Mouse (Mus musculus) embryonic facial prominence, embryonic 14.5 days (tissue): ENCODE measurements at regions not wholly inside any gene's neighbourhood (a gene's known extent, or its start where the extent isn't known, plus 50 kb on each side); places are given as distances from the start of the nearest gene placed in this dataset.
"Not testable (repeated sequence)": the region's sequence is repeated elsewhere in the genome, so short reads cannot be mapped to it uniquely, and the experiment has no call there.

Source experiments
- ATAC-seq: fragments of 200-750 bp; cut with Nextera tagmentation; 2 replicates; pipeline ENCODE4 v1.8.0; 2017; ENCODE audit warnings: low read depth, moderate number of reproducible peaks, moderate TSS enrichment
- DNase-seq: peaks from one replicate; pipeline ENCODE4 v3.0.0-alpha.2; 2015; ENCODE audit warnings: low spot score
- H3K27ac ChIP-seq: fragments of 300-500 bp; sonication (generic); replicated peaks from 2 replicates; pipeline ENCODE4 v1.5.1; 2014; ENCODE audit warnings: low read depth, mild to moderate bottlenecking, low read length, moderate library complexity
- H3K27me3 ChIP-seq: fragments of 300-500 bp; sonication (generic); replicated peaks from 2 replicates; pipeline ENCODE4 v1.6.1; 2014; ENCODE audit warnings: low read length; ENCODE audit not compliant: control insufficient read depth, insufficient read depth
- H3K36me3 ChIP-seq: fragments of 300-500 bp; sonication (generic); 2 replicates; pipeline ENCODE4 v1.6.1; 2014; ENCODE audit warnings: low read length, mixed read lengths; ENCODE audit not compliant: control insufficient read depth, insufficient read depth
- H3K4me1 ChIP-seq: fragments of 300-500 bp; sonication (generic); 2 replicates; pipeline ENCODE4 v1.6.1; 2014; ENCODE audit warnings: antibody characterized with exemption, low read length; ENCODE audit not compliant: control insufficient read depth, insufficient read depth
- H3K4me2 ChIP-seq: fragments of 300-500 bp; sonication (generic); 2 replicates; pipeline ENCODE4 v1.6.1; 2014; ENCODE audit warnings: low read depth, mild to moderate bottlenecking, low read length, moderate library complexity, mixed read lengths
- H3K4me3 ChIP-seq: fragments of 300-500 bp; sonication (generic); 2 replicates; pipeline ENCODE4 v1.5.1; 2014; ENCODE audit warnings: low read depth, mild to moderate bottlenecking, low read length
- H3K9ac ChIP-seq: fragments of 300-500 bp; sonication (generic); 2 replicates; pipeline ENCODE4 v1.6.1; 2014; ENCODE audit warnings: low read depth, mild to moderate bottlenecking, low read length, moderate library complexity, mixed read lengths
- H3K9me3 ChIP-seq: fragments of 300-500 bp; sonication (generic); 2 replicates; pipeline ENCODE4 v1.6.1; 2016; ENCODE audit warnings: low read length; ENCODE audit not compliant: control insufficient read depth
- WGBS: fragments of 180-500 bp; shearing (Covaris S2); extraction: QIAGEN DNeasy Blood & Tissue Kit; methylation state at CpG from one replicate; pipeline ENCODE4 v1.1.7; 2014; 5-methylcytosine and 5-hydroxymethylcytosine counted together

- no peaks in the 10 kb centered on the region for H3K9me3 ChIP-seq
- no peaks in the 10 kb centered on the region for H3K27me3 ChIP-seq
- H3K27ac ChIP-seq, result no peak overlapping the region
- no peak overlapping the region for H3K4me3 ChIP-seq
- no peak overlapping the region for H3K4me2 ChIP-seq
- no peaks in the 10 kb centered on the region for H3K36me3 ChIP-seq
- 88% methylated on average over 12 of the region's 12 CpGs for WGBS
- H3K4me1 ChIP-seq, result no peaks in the 10 kb centered on the region
- DNase-seq (no peak), ATAC-seq (no peak)
- no peak overlapping the region for H3K9ac ChIP-seq
Measured at GRCm38 (mm10) chr4:22699561-22699960, 211.4 kb upstream of the Pou3f2 start.

DNA sequence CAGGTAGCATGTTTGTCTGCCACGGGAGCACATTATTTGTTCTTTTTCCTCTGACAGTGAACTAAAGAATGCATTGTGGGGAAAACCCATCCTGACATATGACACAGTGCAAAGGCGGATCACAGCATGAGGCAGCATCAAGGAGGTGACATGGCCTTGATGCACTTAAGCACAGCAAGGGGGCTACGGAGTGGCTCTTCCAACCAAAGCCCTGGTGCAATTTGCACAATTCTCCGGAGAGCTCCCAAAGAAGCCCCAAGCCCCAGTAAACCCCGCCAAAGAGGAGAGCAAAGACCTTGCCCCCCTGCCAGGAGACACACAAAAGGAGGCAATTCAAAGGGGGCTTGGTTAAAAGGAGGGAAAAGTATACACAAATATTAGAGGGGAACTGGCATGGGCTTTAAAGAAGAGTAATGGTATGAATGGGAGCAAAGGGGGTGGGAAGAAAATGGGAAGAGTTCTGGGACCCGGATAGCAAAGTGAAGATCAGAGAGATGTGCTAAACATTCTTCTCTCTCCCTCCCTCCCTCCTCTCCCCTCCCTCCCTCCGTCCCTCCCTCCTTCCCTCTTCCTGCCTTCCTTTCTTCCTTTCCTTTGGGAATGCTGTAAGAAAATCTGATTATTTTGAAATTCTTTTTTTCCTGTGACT lies 179.7 kb upstream of the Pou3f2 start:
- H3K4me1 ChIP-seq, result no peaks in the 10 kb centered on the region
- peak; percentile 2 for DNase-seq
- H3K27ac ChIP-seq, result no peak overlapping the region
- WGBS, result 4% methylated on average over 7 of the region's 7 CpGs
- no peak overlapping the region for H3K9ac ChIP-seq
- no peak for ATAC-seq
- H3K9me3 ChIP-seq, result no peaks in the 10 kb centered on the region
- H3K27me3 ChIP-seq, result no peaks in the 10 kb centered on the region
- H3K36me3 ChIP-seq, result no peaks in the 10 kb centered on the region
- H3K4me2 ChIP-seq, result no peak overlapping the region
- no peak overlapping the region for H3K4me3 ChIP-seq

DNA sequence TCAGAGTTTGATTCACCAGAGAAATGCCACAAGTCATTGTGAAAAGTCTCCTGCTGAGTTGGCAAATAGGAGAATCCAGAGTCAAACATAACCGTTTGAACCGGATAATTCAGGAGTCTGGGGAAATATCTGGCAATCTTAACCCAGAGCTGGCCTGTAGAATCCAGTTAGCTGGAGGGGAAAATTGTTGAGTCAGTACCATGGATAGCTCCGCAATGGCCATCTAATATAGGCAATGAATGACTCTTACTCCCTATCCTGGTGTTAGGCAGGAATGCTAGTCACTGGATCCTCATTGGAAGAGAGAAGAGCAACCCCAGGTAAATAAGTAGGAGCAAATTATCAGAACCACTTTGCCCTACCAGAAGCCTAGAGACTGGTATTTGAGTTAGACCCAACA lies 157.4 kb upstream of the Pou3f2 start:
- H3K9ac ChIP-seq, result no peak overlapping the region
- 55% methylated on average over 3 of the region's 3 CpGs for WGBS
- no peak overlapping the region for H3K4me3 ChIP-seq
- H3K4me2 ChIP-seq, result no peak overlapping the region
- no peaks in the 10 kb centered on the region for H3K4me1 ChIP-seq
- no peak for ATAC-seq
- H3K36me3 ChIP-seq, result no peaks in the 10 kb centered on the region
- H3K9me3 ChIP-seq, result no peaks in the 10 kb centered on the region
- H3K27ac ChIP-seq, result no peak overlapping the region
- peak; percentile 41 for DNase-seq
- no peaks in the 10 kb centered on the region for H3K27me3 ChIP-seq

- Histone ChIP-seq H3K4me1 (no peaks in the 10 kb centered on the region), H3K9me3 (no peaks in the 10 kb centered on the region), H3K36me3 (no peaks in the 10 kb centered on the region), H3K27ac (no peak overlapping the region), H3K9ac (no peak overlapping the region), H3K4me2 (no peak overlapping the region), H3K27me3 (no peaks in the 10 kb centered on the region), H3K4me3 (no peak overlapping the region)
- peak; percentile 3 for DNase-seq
- 31% methylated on average over 2 of the region's 2 CpGs for WGBS
- no peak for ATAC-seq
Measured at GRCm38 (mm10) chr4:22608922-22609321, 120.8 kb upstream of the Pou3f2 start.

DNA sequence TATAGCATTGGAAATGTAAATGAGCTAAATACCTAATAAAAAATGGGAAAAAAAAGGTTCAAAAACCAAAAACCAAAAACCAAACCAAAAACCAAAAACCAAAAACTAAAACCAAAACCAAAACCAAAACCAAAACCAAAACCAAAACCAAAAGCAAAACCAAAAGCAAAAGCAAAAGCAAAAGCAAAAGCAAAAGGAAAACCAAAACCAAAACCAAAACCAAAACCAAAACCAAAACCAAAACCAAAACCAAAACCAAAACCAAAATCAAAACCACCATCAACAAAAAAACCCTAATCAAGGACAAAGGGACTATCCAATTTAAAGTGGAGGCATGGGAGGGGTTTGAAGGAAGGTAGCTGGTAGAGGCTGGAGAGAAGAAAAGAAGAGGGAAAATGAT lies 114.0 kb upstream of the Pou3f2 start:
- DNase-seq, H3K27ac ChIP-seq, H3K9ac ChIP-seq, ATAC-seq, H3K4me3 ChIP-seq, H3K36me3 ChIP-seq, H3K4me2 ChIP-seq, H3K9me3 ChIP-seq, H3K27me3 ChIP-seq, H3K4me1 ChIP-seq: not testable (repeated sequence)

DNA sequence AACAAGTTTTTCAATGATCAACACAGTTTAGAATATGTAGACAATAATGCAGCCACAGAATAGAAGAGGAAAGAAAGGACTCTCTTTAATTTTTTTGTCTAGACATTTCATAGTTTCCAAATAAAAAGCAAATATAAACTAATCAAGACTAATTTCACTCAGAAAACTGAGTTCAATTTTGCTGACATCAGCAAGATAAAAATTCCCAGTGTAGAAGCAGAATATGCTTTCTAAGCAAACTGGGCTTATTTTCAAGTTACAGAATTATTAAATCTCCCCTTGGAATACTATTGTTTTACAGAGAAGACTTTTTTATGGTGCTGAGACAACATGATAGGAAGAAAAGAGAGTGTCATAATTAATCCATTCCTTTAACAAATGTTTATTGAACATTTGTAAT lies 99.0 kb upstream of the Pou3f2 start:
- Histone ChIP-seq H3K4me3 (no peak overlapping the region), H3K4me2 (no peak overlapping the region), H3K9me3 (no peaks in the 10 kb centered on the region), H3K9ac (no peak overlapping the region), H3K27ac (no peak overlapping the region), H3K4me1 (no peaks in the 10 kb centered on the region), H3K36me3 (no peaks in the 10 kb centered on the region), H3K27me3 (no peaks in the 10 kb centered on the region)
- no peak for DNase-seq
- ATAC-seq, result no peak

GRCm38 (mm10) chr4:22565959-22566358 lies 77.8 kb upstream of the Pou3f2 start:
- Histone ChIP-seq H3K9ac (no peak overlapping the region), H3K27ac (no peak overlapping the region), H3K27me3 (no peaks in the 10 kb centered on the region), H3K9me3 (no peaks in the 10 kb centered on the region), H3K36me3 (no peaks in the 10 kb centered on the region), H3K4me3 (no peak overlapping the region), H3K4me2 (no peak overlapping the region), H3K4me1 (no peaks in the 10 kb centered on the region)
- no peak for ATAC-seq
- DNase-seq, result no peak
- WGBS, result 55% methylated on average over 2 of the region's 2 CpGs

- H3K27ac ChIP-seq, result no peak overlapping the region
- no peaks in the 10 kb centered on the region for H3K9me3 ChIP-seq
- H3K4me2 ChIP-seq, result no peak overlapping the region; the same call in 1 of the 2 replicates
- WGBS, result 42% methylated on average over 10 of the region's 10 CpGs
- no peak for ATAC-seq
- no peak overlapping the region for H3K4me3 ChIP-seq
- H3K9ac ChIP-seq, result no peak overlapping the region
- H3K27me3 ChIP-seq, result no peaks in the 10 kb centered on the region
- H3K36me3 ChIP-seq, result no peaks in the 10 kb centered on the region
- H3K4me1 ChIP-seq, result no peaks in the 10 kb centered on the region
- peak; percentile 57 for DNase-seq
Measured at GRCm38 (mm10) chr4:22564532-22564931, 76.4 kb upstream of the Pou3f2 start.
